Mouse (Mus musculus): ENCODE results near the gene Cd27.

- TF ChIP-seq POLR2A (IDR thresholded peaks at IDR 0.05; ENCODE audit: control insufficient read depth, low read depth, low read length) (peak; percentile 90), CTCF (IDR thresholded peaks at IDR 0.05; ENCODE audit: control insufficient read depth, insufficient read depth, insufficient replicate concordance, low read depth, low read length) (no peak)
Measured at GRCm38 (mm10) chr6:125191332-125192015, 45.3 kb downstream of the Cd27 start, which contains the start of the genes Ncapd2 and Mrpl51.
